Comparison of ENCODE assay signal across 12 mouse cellular contexts in genomic region chr12:9090226-9090625, GRCm38 (mm10).
"Had no signal": no experiment of that assay in that cellular context is flagged by ENCODE, and none has a peak within 500 bp of the region (broad histone marks: within the 10 kb centered on the region; RNA-seq: fewer than 3 reads in every experiment).

No protein-coding gene starts in this region.

- H3K4me2 ChIP-seq: liver, embryonic 13.5 days; midbrain, embryonic 12.5 days; midbrain, embryonic 15.5 days; neural tube, embryonic 13.5 days had no signal

- H3K4me3 ChIP-seq: layer of hippocampus, adult 2 months; liver, embryonic 13.5 days; midbrain, embryonic 12.5 days; midbrain, embryonic 15.5 days; neural tube, embryonic 13.5 days had no signal

- H3K9me3 ChIP-seq: liver, embryonic 13.5 days; midbrain, embryonic 12.5 days; midbrain, embryonic 15.5 days; neural tube, embryonic 13.5 days had no signal

- H3K9ac ChIP-seq: liver, embryonic 13.5 days; midbrain, embryonic 12.5 days; midbrain, embryonic 15.5 days; neural tube, embryonic 13.5 days had no signal

- ATAC-seq: midbrain, embryonic 15.5 days had no signal

- DNase-seq: kidney, postnatal 25 days; layer of hippocampus, adult 9-11 months; liver, embryonic 13.5 days; lung, adult 2 months; thymus, adult 18-20 months; thymus, postnatal 4 days had no signal

- H3K27ac ChIP-seq: kidney, postnatal 0 days; layer of hippocampus, adult 2 months; liver, embryonic 13.5 days; macrophage; midbrain, embryonic 12.5 days; midbrain, embryonic 15.5 days; neural tube, embryonic 13.5 days had no signal

- H3K27me3 ChIP-seq: liver, embryonic 13.5 days; midbrain, embryonic 12.5 days; midbrain, embryonic 15.5 days; neural tube, embryonic 13.5 days had no signal

- H3K4me1 ChIP-seq: liver, embryonic 13.5 days; midbrain, embryonic 12.5 days; midbrain, embryonic 15.5 days; neural tube, embryonic 13.5 days had no signal

- H3K36me3 ChIP-seq: liver, embryonic 13.5 days; midbrain, embryonic 12.5 days; midbrain, embryonic 15.5 days; neural tube, embryonic 13.5 days had no signal
